Mouse (Mus musculus) neutrophil, adult 59 days (primary cell): Measurements from ENCODE around the gene Tmem100. TPM values are rescaled to one million over a fixed set of nuclear protein-coding genes. Genes with fewer than 3 reads are reported as not detected.

Experiments
- total RNA-seq, 2 experiments: library from RNA; stranded (reverse); gene quantifications; 1 replicate in 1 of 2; 2 replicates in 1 of 2; pipeline ENCODE4 v1.2.4; 2023

Gene Tmem100
- not detected for total RNA-seq

DNA sequence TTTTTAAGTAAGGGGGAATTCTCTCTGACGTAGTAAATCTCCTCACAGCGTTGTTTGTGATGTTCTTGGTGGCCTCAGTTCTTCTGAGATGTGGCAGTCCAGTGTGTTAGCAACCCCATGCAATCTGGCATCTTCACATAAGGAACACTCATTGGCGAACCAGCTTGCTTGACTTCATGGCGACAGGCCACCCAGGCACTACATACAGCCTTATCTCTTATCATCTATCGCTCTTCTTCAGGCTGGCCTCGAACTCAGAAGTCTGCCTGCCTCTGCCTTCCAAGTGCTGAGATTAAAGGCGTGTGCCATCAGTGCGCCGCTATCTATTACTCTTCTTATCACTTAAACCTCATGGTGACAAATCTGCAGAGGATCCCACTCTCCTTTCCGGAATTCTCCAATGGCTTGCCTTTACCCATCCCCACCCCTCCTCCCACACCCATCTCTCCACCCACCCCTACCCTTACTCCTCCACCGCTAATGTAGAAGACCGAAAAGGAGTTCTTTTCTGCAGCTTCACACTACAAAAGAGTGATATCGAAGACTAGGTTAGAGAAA, at the start of gene Tmem100:
Tmem100 (plus strand) TSS at position 508 of the 558 bp plus-strand sequence.

DNA sequence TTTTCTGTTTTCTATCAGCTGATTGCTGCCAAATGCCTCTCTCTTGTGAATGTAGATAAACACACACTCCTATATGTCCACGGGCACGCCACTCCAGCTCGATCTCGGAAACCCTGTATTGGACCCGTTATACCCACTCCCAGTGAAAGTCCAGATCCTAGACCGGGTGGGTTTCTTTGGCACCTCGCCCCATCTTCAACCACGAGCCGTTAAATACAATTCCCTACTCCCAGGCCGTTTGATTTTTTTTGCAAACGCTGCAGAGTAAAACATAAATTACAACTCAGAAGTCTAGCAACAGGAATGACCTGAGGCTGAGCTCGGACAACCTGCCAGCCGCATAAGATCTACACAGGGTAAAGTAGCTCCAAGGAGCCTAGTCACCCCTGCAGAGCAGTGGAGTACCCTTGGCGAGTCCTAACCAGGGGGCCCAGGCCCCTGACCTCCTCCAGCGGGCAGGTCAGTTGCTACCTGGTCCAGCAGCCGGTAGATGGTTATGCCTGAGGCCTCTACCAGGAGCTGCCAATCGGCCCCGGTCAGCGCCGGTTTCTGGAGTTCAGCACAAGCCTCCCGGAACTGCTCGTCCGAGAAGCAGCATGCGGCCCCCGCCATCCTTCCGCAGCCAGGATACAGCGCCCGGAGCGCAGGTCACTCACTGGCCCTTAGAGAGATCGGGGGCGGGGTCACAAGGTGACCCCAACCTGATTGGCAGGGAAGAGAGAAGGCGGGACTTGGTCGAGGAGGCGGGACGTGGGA, 27.7 kb upstream of the Tmem100 start, which contains the start of gene Pctp:
Pctp (minus strand) TSS at position 664 of the 756 bp plus-strand sequence.

Other genes starting within 250 kb of the Tmem100 start
- gene Pctp, start 27.5 kb upstream of the Tmem100 start, total RNA-seq = 10 to 100 TPM; 11.5 to 11.6 TPM
- 1 to 10 TPM in 1 of 2 experiments, under 1 TPM in 1; 0.93 to 1.3 TPM for gene Gm45716, start 157.3 kb downstream of the Tmem100 start, total RNA-seq
- gene Mmd, start 219.1 kb downstream of the Tmem100 start, total RNA-seq = 1 to 10 TPM; 7.9 to 8.0 TPM